Mouse (Mus musculus) myocyte (in vitro differentiated cells): Measurements from ENCODE around the gene Nfic. TPM values are rescaled to one million over a fixed set of nuclear protein-coding genes. Genes with fewer than 3 reads are reported as not detected.

Experiments
- H3K27me3 ChIP-seq: one replicate; pipeline ENCODE4 v1.6.1; 2011; ENCODE audit not compliant: control insufficient read depth, insufficient read depth, insufficient read length
- H3K36me3 ChIP-seq: one replicate; pipeline ENCODE4 v1.6.1; 2011; ENCODE audit not compliant: control insufficient read depth, insufficient read depth
- H3K4me2 ChIP-seq: one replicate; pipeline ENCODE4 v1.6.1; 2011; ENCODE audit warnings: low read depth, control low read depth
- H3K4me3 ChIP-seq: one replicate; pipeline ENCODE4 v1.5.1; 2011; ENCODE audit warnings: mild to moderate bottlenecking, control low read depth, moderate library complexity
- H3K79me2 ChIP-seq: one replicate; pipeline ENCODE4 v1.6.1; 2011; ENCODE audit not compliant: control insufficient read depth, insufficient read depth
- H3ac ChIP-seq: one replicate; pipeline ENCODE4 v1.6.1; 2011; ENCODE audit not compliant: control insufficient read depth, insufficient read length
- CEBPB ChIP-seq: IDR thresholded peaks from 2 replicates; pipeline ENCODE4 v1.6.1; 2011; ENCODE audit warnings: mild to moderate bottlenecking, moderate library complexity; ENCODE audit not compliant: poor library complexity, insufficient read depth, severe bottlenecking
- E2F4 ChIP-seq: IDR thresholded peaks from one replicate; pipeline ENCODE4 v1.6.1; 2011; ENCODE audit warnings: mild to moderate bottlenecking, control low read depth, moderate library complexity; ENCODE audit not compliant: insufficient read depth
- MAX ChIP-seq: IDR thresholded peaks from one replicate; pipeline ENCODE4 v1.6.1; 2011; ENCODE audit warnings: low read depth, mild to moderate bottlenecking, control low read depth
- MYOD1 ChIP-seq, 3 experiments: IDR thresholded peaks; one replicate each; pipeline ENCODE4 v1.6.1; 2011; ENCODE audit warnings: control low read depth in 2 of 3, low read depth in 2 of 3, mild to moderate bottlenecking in 2 of 3, moderate library complexity in 1 of 3; ENCODE audit not compliant: insufficient read length in 2 of 3, control insufficient read depth in 1 of 3
- MYOG ChIP-seq, 3 experiments: IDR thresholded peaks; one replicate each; pipeline ENCODE4 v1.6.1; 2011; ENCODE audit warnings: control low read depth in 2 of 3, low read depth in 2 of 3, mild to moderate bottlenecking in 2 of 3; ENCODE audit not compliant: insufficient read length in 2 of 3, control insufficient read depth in 1 of 3, insufficient read depth in 1 of 3
- POLR2A ChIP-seq: IDR thresholded peaks from one replicate; pipeline ENCODE4 v1.6.1; 2011; ENCODE audit warnings: low read depth, mild to moderate bottlenecking, control low read depth, moderate library complexity; ENCODE audit not compliant: insufficient read length
- POLR2AphosphoS2 ChIP-seq: IDR thresholded peaks from one replicate; pipeline ENCODE4 v1.6.1; 2011; ENCODE audit warnings: low read depth, control low read depth; ENCODE audit not compliant: insufficient read length
- REST ChIP-seq: IDR thresholded peaks from one replicate; pipeline ENCODE4 v1.6.1; 2011; ENCODE audit warnings: mild to moderate bottlenecking, control low read depth, moderate library complexity; ENCODE audit not compliant: insufficient read depth, insufficient read length
- SRF ChIP-seq: IDR thresholded peaks from one replicate; pipeline ENCODE4 v1.6.1; 2011; ENCODE audit warnings: low read depth; ENCODE audit not compliant: control insufficient read depth, insufficient read length
- TCF12 ChIP-seq: IDR thresholded peaks from one replicate; pipeline ENCODE4 v1.6.1; 2011; ENCODE audit warnings: mild to moderate bottlenecking, control low read depth; ENCODE audit not compliant: poor library complexity, insufficient read depth, severe bottlenecking
- TCF3 ChIP-seq: IDR thresholded peaks from one replicate; pipeline ENCODE4 v1.6.1; 2011; ENCODE audit warnings: low read depth, control low read depth; ENCODE audit not compliant: insufficient read length
- USF1 ChIP-seq: IDR thresholded peaks from one replicate; pipeline ENCODE4 v1.6.1; 2011; ENCODE audit warnings: low read depth, mild to moderate bottlenecking, control low read depth, moderate library complexity
- polyA plus RNA-seq: library from polyadenylated mRNA; unstranded; fragments of >200 nt; fragmentation: generic; extraction: Trizol; gene quantifications from one replicate; pipeline ENCODE4 v1.2.1, GENCODE M21; 2012; ENCODE audit warnings: missing spikeins

Gene Nfic
- polyA plus RNA-seq, 1 experiment: 115 TPM

DNA sequence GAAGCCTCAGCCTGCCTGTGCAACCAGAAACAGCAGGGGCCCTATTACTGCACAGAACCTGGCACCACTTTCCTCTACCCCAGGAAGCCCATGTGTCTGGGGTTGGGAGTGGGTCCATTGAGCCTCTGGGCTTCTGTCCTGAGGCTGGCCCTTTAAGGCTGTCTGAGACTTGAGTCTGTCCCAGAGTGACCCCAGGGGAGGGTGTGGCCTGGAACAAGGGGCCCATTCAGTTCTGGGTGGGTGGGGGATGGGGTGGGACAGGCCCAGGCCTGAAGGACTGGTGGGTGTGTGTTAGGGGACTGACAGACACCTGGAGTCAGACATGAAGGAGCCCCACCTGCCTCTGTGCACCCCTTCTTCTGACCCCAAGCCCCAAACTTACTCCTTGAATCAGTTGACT is 40.8 kb downstream of the Nfic start:
- Histone ChIP-seq H3K27me3 (no peaks in the 10 kb centered on the region), H3K4me3 (no peak overlapping the region), H3ac (no peak overlapping the region), H3K79me2 (peaks cover 61% of the 10 kb centered on the region), H3K4me2 (peak overlapping the region; percentile 61), H3K36me3 (peaks cover 5% of the 10 kb centered on the region)
- no peak for TF ChIP-seq POLR2AphosphoS2
- TF ChIP-seq POLR2A: no peak
- TF ChIP-seq MYOD1 (IDR thresholded peaks at IDR 0.05; ENCODE audit: control insufficient read depth in 1 of 3, insufficient read length in 2 of 3, low read depth in 2 of 3): peak in 1 of 3 experiments; percentile 8
- TF ChIP-seq MYOG (IDR thresholded peaks at IDR 0.05; ENCODE audit: control insufficient read depth in 1 of 3, insufficient read depth in 1 of 3, insufficient read length in 2 of 3, low read depth in 2 of 3): no peak
- no peak for TF ChIP-seq SRF

- peaks cover 5% of the 10 kb centered on the region for H3K36me3 ChIP-seq
- no peak overlapping the region for H3ac ChIP-seq
- peak overlapping the region; percentile 76 for H3K4me2 ChIP-seq
- H3K4me3 ChIP-seq: no peak overlapping the region
- TF ChIP-seq TCF3 (no peak), CEBPB (no peak), SRF (no peak), TCF12 (no peak), USF1 (no peak), MAX (no peak), REST (no peak), E2F4 (no peak)
- no peaks in the 10 kb centered on the region for H3K27me3 ChIP-seq
- peaks cover 51% of the 10 kb centered on the region for H3K79me2 ChIP-seq
These were observed 41.8 kb downstream of the Nfic start for GRCm38 (mm10) chr10:81413310-81414261.

DNA sequence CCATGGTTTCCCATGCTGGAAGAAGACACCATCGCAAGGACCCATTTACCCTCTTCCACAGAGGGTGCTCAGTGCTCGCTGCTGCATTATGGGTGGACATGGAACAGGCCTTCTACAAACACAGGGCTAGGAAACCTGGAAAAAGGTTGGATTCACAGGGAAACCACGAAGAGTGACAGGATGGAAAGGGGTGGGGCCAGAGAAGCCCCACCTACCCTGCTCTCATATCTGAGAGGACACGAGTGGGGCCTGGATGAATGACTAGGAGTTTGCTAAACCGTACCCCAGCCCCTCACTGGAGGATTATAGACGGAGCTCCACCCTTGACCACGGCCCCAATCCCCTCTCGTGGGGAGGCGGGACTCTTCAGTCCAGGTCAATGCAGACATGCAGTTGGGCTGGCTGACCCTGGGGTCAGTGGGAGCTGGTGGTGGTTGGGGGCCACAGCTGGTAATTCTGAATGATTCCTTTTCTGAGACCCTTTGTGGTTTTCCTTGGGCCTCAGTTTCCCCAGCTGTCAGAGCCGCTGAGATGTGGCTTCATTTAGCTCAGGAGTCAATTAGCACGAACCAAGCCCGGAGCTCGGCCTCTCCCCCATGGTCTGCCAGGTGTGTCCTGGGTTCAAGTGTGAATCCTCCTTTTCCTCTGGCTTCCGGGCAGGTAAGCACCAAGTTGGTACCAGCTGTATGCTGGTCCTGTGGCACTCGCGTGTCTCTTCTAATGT is 42.7 kb downstream of the Nfic start:
- H3K79me2 ChIP-seq: peaks cover 47% of the 10 kb centered on the region
- no peaks in the 10 kb centered on the region for H3K27me3 ChIP-seq
- H3ac ChIP-seq: no peak overlapping the region
- H3K36me3 ChIP-seq: peaks cover 2% of the 10 kb centered on the region
- no peak overlapping the region for H3K4me3 ChIP-seq
- H3K4me2 ChIP-seq: peak overlapping the region; percentile 76
- TF ChIP-seq CEBPB: no peak
- no peak for TF ChIP-seq POLR2A
- no peak for TF ChIP-seq TCF12
- no peak for TF ChIP-seq MYOD1 (IDR thresholded peaks at IDR 0.05; ENCODE audit: control insufficient read depth in 1 of 3, insufficient read length in 2 of 3, low read depth in 2 of 3)
- no peak for TF ChIP-seq POLR2AphosphoS2
- TF ChIP-seq E2F4: no peak
- no peak for TF ChIP-seq MAX
- no peak for TF ChIP-seq MYOG (IDR thresholded peaks at IDR 0.05; ENCODE audit: control insufficient read depth in 1 of 3, insufficient read depth in 1 of 3, insufficient read length in 2 of 3, low read depth in 2 of 3)
- TF ChIP-seq SRF: no peak
- no peak for TF ChIP-seq TCF3
- no peak for TF ChIP-seq USF1
- no peak for TF ChIP-seq REST

DNA sequence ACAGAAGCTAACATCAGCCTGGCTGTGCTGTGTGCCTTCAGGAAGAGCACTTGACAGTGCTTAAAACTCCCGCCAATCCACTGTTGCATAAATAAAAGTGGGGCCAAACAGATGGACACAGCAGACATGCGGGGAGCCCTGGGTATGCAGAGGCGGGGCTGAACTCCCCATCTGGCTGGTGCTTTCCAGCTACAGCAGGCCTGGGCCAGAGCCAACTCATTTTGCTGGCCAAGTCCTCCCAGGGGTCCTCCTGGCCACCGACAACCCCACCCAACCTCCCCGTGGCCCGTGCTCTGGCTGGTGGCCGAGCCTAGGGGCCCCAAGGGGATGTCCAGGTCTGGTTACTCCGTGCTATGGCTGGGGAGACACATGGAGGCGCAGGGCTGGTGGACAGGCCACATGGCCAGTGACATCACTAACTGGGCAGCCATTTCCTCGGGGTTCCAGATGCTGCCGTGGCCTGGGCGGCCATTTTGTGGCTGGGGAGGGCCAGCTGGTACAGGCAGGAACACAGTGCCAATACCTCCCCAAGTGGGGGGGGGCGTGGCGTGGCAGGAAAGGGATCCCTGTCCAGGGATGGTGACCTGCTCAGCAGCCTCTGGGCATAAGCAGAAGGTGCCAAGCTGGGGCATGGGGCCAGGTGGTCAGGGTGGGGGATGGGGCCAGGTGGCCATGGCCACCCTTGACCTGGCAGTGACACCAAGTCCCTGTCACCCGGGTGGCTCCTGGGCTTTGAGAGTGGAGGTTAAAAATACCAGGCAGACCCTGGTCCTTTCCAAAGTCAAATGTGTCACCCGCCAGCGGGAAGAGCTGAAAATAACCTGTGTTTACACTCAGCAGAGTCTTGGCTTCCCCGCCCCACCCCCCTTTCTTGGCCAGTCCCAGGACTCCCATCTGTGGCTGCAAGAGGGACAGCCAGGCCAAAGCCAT is 43.7 kb downstream of the Nfic start:
- TF ChIP-seq TCF12 (no peak), E2F4 (peak; percentile 69), POLR2AphosphoS2 (no peak), MYOD1 (IDR thresholded peaks at IDR 0.05; ENCODE audit: control insufficient read depth in 1 of 3, insufficient read length in 2 of 3, low read depth in 2 of 3) (peak in 1 of 3 experiments; percentile 1), TCF3 (no peak), USF1 (peak; percentile 69), MYOG (IDR thresholded peaks at IDR 0.05; ENCODE audit: control insufficient read depth in 1 of 3, insufficient read depth in 1 of 3, insufficient read length in 2 of 3, low read depth in 2 of 3) (peak in 2 of 3 experiments; percentile 2 to 57), SRF (no peak)
- no peak overlapping the region for H3K4me3 ChIP-seq
- H3K4me2 ChIP-seq: peak overlapping the region; percentile 76
- H3K36me3 ChIP-seq: no peaks in the 10 kb centered on the region
- H3K27me3 ChIP-seq: no peaks in the 10 kb centered on the region
- no peak overlapping the region for H3ac ChIP-seq
- H3K79me2 ChIP-seq: peaks cover 47% of the 10 kb centered on the region
